Mouse (Mus musculus): ENCODE measurements at regions not wholly inside any gene's neighbourhood (a gene's known extent, or its start where the extent isn't known, plus 50 kb on each side); places are given as distances from the start of the nearest gene placed in this dataset.

DNA sequence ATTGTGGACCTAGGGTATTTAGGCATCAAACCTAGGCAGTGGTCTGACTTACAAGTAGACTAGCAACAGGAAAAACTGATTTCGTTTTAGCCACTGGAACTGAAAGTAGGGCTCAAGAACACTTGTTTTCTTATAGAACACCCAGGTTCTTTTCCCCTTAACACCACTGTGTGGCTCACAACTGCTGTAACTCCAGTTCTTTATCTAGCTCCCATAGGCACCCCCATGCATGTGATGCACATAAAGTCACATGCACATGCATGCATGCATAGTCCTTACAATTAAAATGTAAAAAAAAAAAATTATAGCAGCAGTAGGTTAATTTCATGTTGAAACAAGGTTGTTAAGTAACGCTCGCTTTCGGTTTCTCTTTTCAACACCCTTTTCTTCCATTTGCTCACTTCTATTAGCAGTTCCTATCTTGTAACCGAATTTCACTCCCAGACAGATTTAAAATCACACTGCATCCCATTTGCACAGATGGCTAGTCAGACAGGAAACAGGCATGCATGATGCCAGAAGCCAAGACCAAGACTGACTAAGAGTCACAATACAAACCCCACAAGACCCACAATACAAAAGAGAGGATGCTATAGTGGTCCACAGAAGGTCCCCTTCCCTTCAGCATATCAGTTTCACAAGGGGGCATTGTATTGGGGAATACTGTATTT is 1540.3 kb upstream of the Slc10a2 start:
- Histone ChIP-seq H3K27me3 (replicated peaks; ENCODE audit: control insufficient read depth, insufficient read depth, low read length) (no peaks in the 10 kb centered on the region), H3K9me3 (ENCODE audit: control insufficient read depth) (no peaks in the 10 kb centered on the region), H3K4me3 (ENCODE audit: low read depth, low read length) (no peak overlapping the region), H3K4me2 (replicated peaks; ENCODE audit: low read depth) (no peak overlapping the region), H3K36me3 (ENCODE audit: control insufficient read depth, insufficient read depth) (no peaks in the 10 kb centered on the region), H3K4me1 (replicated peaks; ENCODE audit: control insufficient read depth, insufficient read depth, low read length) (no peaks in the 10 kb centered on the region), H3K27ac (ENCODE audit: low read depth, low read length) (no peak overlapping the region), H3K9ac (ENCODE audit: low read depth, low read length) (no peak overlapping the region)
- no peak for TF ChIP-seq CTCF (IDR thresholded peaks at IDR 0.05; ENCODE audit: low read depth)
- 82% methylated on average over 5 of the region's 5 CpGs for WGBS
- ATAC-seq, result no peak

DNA sequence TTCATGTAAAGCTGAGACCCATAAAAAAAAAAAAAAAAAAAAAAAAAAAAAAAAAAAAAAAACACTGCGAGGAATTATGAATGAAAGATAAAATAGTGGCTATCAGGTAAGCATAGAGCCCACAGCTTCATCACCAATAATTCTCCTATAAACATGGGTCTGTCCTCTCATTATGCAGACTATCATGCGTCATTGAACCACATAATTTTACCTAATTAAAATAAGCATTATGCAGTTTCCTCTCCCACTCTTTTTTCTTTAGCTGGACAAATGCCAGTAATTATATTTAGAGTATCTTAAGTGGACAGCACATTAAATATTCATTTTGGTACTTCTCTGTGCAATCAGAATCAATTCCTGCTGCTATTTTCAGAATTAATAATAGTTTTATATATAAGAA is 1539.2 kb upstream of the Slc10a2 start:
- Histone ChIP-seq H3K9ac (ENCODE audit: low read depth, low read length) (no peak overlapping the region), H3K27ac (ENCODE audit: low read depth, low read length) (no peak overlapping the region), H3K9me3 (ENCODE audit: control insufficient read depth) (no peaks in the 10 kb centered on the region), H3K4me2 (replicated peaks; ENCODE audit: low read depth) (no peak overlapping the region), H3K4me1 (replicated peaks; ENCODE audit: control insufficient read depth, insufficient read depth, low read length) (no peaks in the 10 kb centered on the region), H3K4me3 (ENCODE audit: low read depth, low read length) (no peak overlapping the region), H3K36me3 (ENCODE audit: control insufficient read depth, insufficient read depth) (no peaks in the 10 kb centered on the region), H3K27me3 (replicated peaks; ENCODE audit: control insufficient read depth, insufficient read depth, low read length) (no peaks in the 10 kb centered on the region)
- no peak for TF ChIP-seq CTCF (IDR thresholded peaks at IDR 0.05; ENCODE audit: low read depth)
- ATAC-seq, result no peak
- 73% methylated on average over 2 of the region's 2 CpGs for WGBS

DNA sequence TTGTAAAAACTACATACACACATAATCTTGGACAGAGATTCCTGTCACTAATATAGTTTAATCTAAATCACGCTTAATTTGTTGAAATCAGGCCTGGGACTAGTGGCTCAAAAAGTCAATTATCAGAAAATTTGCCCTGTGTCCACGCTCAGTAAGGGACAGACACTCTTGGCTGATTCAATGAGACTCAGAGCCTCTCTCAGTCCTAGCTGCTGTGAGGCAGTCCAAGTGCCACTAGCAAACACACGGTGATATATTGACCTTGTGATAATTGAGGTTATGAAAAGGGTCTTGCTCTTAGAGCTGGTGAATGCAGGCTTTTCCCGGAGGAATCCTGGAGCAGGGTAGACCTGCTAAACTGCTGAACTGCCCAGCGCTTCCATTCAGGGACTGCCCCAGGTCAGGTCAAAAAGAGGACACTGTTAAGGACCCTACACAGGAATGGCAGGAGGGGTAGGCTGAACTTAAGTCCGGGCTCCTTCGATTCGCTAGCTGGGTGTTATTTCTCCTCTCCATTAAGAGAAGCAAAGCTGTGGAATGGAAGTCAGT is 1521.9 kb upstream of the Slc10a2 start:
- WGBS, result 49% methylated on average over 8 of the region's 8 CpGs
- no peak for ATAC-seq
- no peak overlapping the region for H3K27ac ChIP-seq (ENCODE audit: low read depth, low read length)

DNA sequence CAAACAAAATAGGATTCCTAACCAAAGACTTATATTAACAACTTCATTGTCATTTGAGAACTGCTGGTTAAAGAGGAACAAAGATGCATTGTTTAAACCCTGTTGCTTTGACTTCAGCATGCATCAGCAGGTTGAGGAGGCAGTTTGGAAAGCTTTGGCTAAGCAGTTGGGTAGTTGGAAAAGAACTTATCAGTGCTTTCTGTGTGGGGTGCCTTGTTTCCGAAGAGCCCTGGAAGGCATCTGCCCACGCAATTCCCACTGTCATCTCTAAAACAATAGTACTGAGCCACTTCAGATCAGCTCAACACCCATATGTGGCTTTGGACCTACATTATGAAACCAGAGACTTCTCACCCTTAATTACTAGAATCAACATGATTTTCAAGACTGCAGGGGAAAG is 1503.7 kb upstream of the Slc10a2 start:
- WGBS, result 62% methylated on average over 2 of the region's 2 CpGs
- Histone ChIP-seq H3K4me3 (ENCODE audit: low read depth, low read length) (no peak overlapping the region), H3K9ac (ENCODE audit: low read depth, low read length) (no peak overlapping the region), H3K4me1 (replicated peaks; ENCODE audit: control insufficient read depth, insufficient read depth, low read length) (no peaks in the 10 kb centered on the region), H3K9me3 (ENCODE audit: control insufficient read depth) (no peaks in the 10 kb centered on the region), H3K27ac (ENCODE audit: low read depth, low read length) (no peak overlapping the region), H3K27me3 (replicated peaks; ENCODE audit: control insufficient read depth, insufficient read depth, low read length) (no peaks in the 10 kb centered on the region), H3K4me2 (replicated peaks; ENCODE audit: low read depth) (no peak overlapping the region), H3K36me3 (ENCODE audit: control insufficient read depth, insufficient read depth) (no peaks in the 10 kb centered on the region)
- ATAC-seq, result no peak
- no peak for TF ChIP-seq CTCF (IDR thresholded peaks at IDR 0.05; ENCODE audit: low read depth)

More for the DNA sequence above, 1521.9 kb upstream of the Slc10a2 start:
- Histone ChIP-seq H3K27me3 (replicated peaks; ENCODE audit: control insufficient read depth, insufficient read depth, low read length) (no peaks in the 10 kb centered on the region), H3K9me3 (ENCODE audit: control insufficient read depth) (no peaks in the 10 kb centered on the region), H3K4me2 (replicated peaks; ENCODE audit: low read depth) (no peak overlapping the region), H3K36me3 (ENCODE audit: control insufficient read depth, insufficient read depth) (no peaks in the 10 kb centered on the region), H3K4me1 (replicated peaks; ENCODE audit: control insufficient read depth, insufficient read depth, low read length) (no peaks in the 10 kb centered on the region), H3K4me3 (ENCODE audit: low read depth, low read length) (no peak overlapping the region), H3K9ac (ENCODE audit: low read depth, low read length) (no peak overlapping the region)
- no peak for TF ChIP-seq CTCF (IDR thresholded peaks at IDR 0.05; ENCODE audit: low read depth)

DNA sequence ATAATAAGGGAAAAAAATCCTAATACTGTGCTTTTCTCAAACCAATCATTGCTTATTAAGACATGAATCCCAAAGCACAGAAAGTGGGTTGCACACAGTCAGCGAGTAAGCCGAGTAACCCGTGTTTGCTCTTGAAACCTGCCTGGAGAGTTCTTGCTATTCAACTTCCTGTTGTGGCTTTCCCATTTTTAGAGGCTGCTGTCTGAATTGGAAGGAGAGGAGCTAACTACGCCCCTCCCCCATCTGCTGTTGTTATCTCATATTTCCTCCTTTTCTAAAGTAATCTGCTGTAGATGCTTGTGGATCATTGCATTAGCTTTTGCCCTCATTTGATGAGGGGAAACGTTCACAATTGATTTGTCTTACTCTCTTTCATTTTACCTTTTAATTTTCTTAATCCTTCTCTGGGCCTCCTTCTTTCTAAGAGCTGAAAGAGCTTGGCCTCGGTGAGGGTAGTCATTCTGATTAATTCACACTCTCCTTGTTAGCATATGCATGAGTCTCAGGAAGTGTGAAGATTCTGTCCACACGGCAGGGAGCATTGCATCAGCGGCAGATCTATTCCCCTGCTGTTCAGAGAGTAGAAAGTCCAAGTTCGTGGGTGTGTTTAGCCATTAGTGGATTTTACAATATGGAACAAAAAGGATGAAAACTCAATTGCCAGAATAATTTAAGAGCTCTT is 1501.8 kb upstream of the Slc10a2 start:
- H3K27ac ChIP-seq (ENCODE audit: low read depth, low read length), result no peak overlapping the region
- TF ChIP-seq CTCF (IDR thresholded peaks at IDR 0.05; ENCODE audit: low read depth), result no peak
- 27% methylated on average over 9 of the region's 9 CpGs for WGBS
- H3K9ac ChIP-seq (ENCODE audit: low read depth, low read length), result no peak overlapping the region
- H3K36me3 ChIP-seq (ENCODE audit: control insufficient read depth, insufficient read depth), result no peaks in the 10 kb centered on the region
- H3K27me3 ChIP-seq (replicated peaks; ENCODE audit: control insufficient read depth, insufficient read depth, low read length), result no peaks in the 10 kb centered on the region
- H3K4me2 ChIP-seq (replicated peaks; ENCODE audit: low read depth), result no peak overlapping the region
- no peak overlapping the region for H3K4me3 ChIP-seq (ENCODE audit: low read depth, low read length)
- no peaks in the 10 kb centered on the region for H3K9me3 ChIP-seq (ENCODE audit: control insufficient read depth)
- no peaks in the 10 kb centered on the region for H3K4me1 ChIP-seq (replicated peaks; ENCODE audit: control insufficient read depth, insufficient read depth, low read length)
- no peak for ATAC-seq

DNA sequence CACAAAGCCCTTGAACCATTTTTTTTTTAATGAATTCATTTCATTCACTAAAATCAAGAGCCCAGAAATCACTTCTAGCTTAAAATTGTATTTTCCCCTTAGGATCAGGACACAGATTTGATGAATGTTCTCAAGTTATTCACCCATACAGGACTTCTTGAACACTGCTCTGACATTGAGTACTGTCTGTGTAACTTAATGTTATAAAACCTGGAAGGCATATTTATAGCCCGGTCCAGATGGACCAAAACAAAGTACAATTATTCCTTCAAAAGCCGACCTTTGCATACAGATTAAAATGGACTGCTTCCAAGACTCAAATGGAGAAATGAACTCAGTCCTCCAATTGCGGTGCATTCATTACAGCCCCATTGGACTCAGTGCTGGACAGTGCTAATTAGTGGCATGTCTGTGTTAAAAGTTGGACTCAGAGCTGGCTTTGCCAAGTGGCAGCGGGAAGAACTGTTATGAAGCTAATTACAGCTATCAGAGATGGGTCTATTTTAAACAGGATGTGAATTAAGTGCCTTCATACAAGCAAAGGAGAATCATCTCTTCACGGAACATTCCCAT is 1499.2 kb upstream of the Slc10a2 start:
- H3K9me3 ChIP-seq (ENCODE audit: control insufficient read depth), result no peaks in the 10 kb centered on the region
- no peaks in the 10 kb centered on the region for H3K36me3 ChIP-seq (ENCODE audit: control insufficient read depth, insufficient read depth)
- 74% methylated on average over 5 of the region's 5 CpGs for WGBS
- no peak overlapping the region for H3K9ac ChIP-seq (ENCODE audit: low read depth, low read length)
- no peaks in the 10 kb centered on the region for H3K27me3 ChIP-seq (replicated peaks; ENCODE audit: control insufficient read depth, insufficient read depth, low read length)
- no peak for TF ChIP-seq CTCF (IDR thresholded peaks at IDR 0.05; ENCODE audit: low read depth)
- H3K27ac ChIP-seq (ENCODE audit: low read depth, low read length), result no peak overlapping the region
- ATAC-seq, result no peak
- no peak overlapping the region for H3K4me2 ChIP-seq (replicated peaks; ENCODE audit: low read depth)
- no peaks in the 10 kb centered on the region for H3K4me1 ChIP-seq (replicated peaks; ENCODE audit: control insufficient read depth, insufficient read depth, low read length)
- no peak overlapping the region for H3K4me3 ChIP-seq (ENCODE audit: low read depth, low read length)

Data from intestine, postnatal 0 days (tissue).